Mouse (Mus musculus) adrenal gland, postnatal 4 days (tissue): ENCODE measurements around the gene Tead3. TPM values are rescaled to one million over a fixed set of nuclear protein-coding genes. Genes with fewer than 3 reads are reported as not detected.
A peak's percentile ranks its signal among the peaks of the same experiment; 100 is the strongest.
"Not testable (repeated sequence)": the region's sequence is repeated elsewhere in the genome, so short reads cannot be mapped to it uniquely, and the experiment has no call there.

Source experiments
- DNase-seq, 2 experiments: peaks; one replicate each; pipeline ENCODE4 v3.0.0; 2021 to 2022; ENCODE audit warnings: low spot score in 2 of 2, mixed read lengths in 2 of 2
- total RNA-seq, 2 experiments: library from RNA; stranded (reverse); gene quantifications; 2 replicates each; pipeline ENCODE4 v1.2.3; 2021

Tead3 gene
- total RNA-seq, 2 experiments from 2014 or later: 23.8 to 27.5 TPM

- no peak for DNase-seq
Measured at GRCm38 (mm10) chr17:28360531-28361277, 10.1 kb upstream of the Tead3 start.

GRCm38 (mm10) chr17:28358576-28359261 lies 8.1 kb upstream of the Tead3 start:
- not testable (repeated sequence) for DNase-seq

- no peak for DNase-seq
Measured at GRCm38 (mm10) chr17:28355871-28356270, 5.3 kb upstream of the Tead3 start.

- no peak for DNase-seq
Measured at GRCm38 (mm10) chr17:28352018-28352417, 1.4 kb upstream of the Tead3 start.

- DNase-seq: peak in 1 of 2 experiments; percentile 5
Measured at GRCm38 (mm10) chr17:28351353-28351890, 805 bp upstream of the Tead3 start.

GRCm38 (mm10) chr17:28349901-28350465 lies 634 bp downstream of the Tead3 start:
- DNase-seq: no peak

- no peak for DNase-seq
Measured at GRCm38 (mm10) chr17:28349264-28349880, 1.2 kb downstream of the Tead3 start.

- DNase-seq: no peak
Measured at GRCm38 (mm10) chr17:28348211-28348610, 2.4 kb downstream of the Tead3 start.

GRCm38 (mm10) chr17:28347327-28347726 lies 3.3 kb downstream of the Tead3 start:
- DNase-seq: no peak

GRCm38 (mm10) chr17:28345882-28346281 lies 4.7 kb downstream of the Tead3 start:
- no peak for DNase-seq

GRCm38 (mm10) chr17:28345271-28345721 lies 5.3 kb downstream of the Tead3 start:
- no peak for DNase-seq

- DNase-seq: no peak
Measured at GRCm38 (mm10) chr17:28344670-28345069, 5.9 kb downstream of the Tead3 start.

- DNase-seq: no peak
Measured at GRCm38 (mm10) chr17:28344050-28344607, 6.5 kb downstream of the Tead3 start.

GRCm38 (mm10) chr17:28341091-28341490 lies 9.5 kb downstream of the Tead3 start:
- DNase-seq: peak; percentile 53 to 59

- no peak for DNase-seq
Measured at GRCm38 (mm10) chr17:28340578-28340977, 10.0 kb downstream of the Tead3 start.

GRCm38 (mm10) chr17:28337547-28337946 lies 13.1 kb downstream of the Tead3 start:
- DNase-seq: no peak

GRCm38 (mm10) chr17:28335267-28335666 lies 15.3 kb downstream of the Tead3 start:
- DNase-seq: no peak

GRCm38 (mm10) chr17:28332915-28333546 lies 17.6 kb downstream of the Tead3 start:
- no peak for DNase-seq

GRCm38 (mm10) chr17:28332113-28332914 lies 18.3 kb downstream of the Tead3 start:
- DNase-seq: no peak
